Mouse (Mus musculus): ENCODE measurements at regions not wholly inside any gene's neighbourhood (a gene's known extent, or its start where the extent isn't known, plus 50 kb on each side); places are given as distances from the start of the nearest gene placed in this dataset.

- in situ Hi-C loops (cut with MboI, MseI) = loop anchor here (10.0 kb wide), 1 partner anchor 257 kb away; no protein-coding TSS in a partner anchor
Observed at GRCm38 (mm10) chr9:33001165-33001949, 365.3 kb downstream of the Ets1 start.

GRCm38 (mm10) chr9:33003880-33004279, 367.9 kb downstream of the Ets1 start:
- in situ Hi-C loops (cut with MboI, MseI) = loop anchor here (10.0 kb wide), 1 partner anchor 259 kb away; no protein-coding TSS in a partner anchor

GRCm38 (mm10) chr9:33004536-33004935, 368.5 kb downstream of the Ets1 start:
- in situ Hi-C loops (cut with MboI, MseI) = loop anchor here (10.0 kb wide), 1 partner anchor 260 kb away; no protein-coding TSS in a partner anchor

DNA sequence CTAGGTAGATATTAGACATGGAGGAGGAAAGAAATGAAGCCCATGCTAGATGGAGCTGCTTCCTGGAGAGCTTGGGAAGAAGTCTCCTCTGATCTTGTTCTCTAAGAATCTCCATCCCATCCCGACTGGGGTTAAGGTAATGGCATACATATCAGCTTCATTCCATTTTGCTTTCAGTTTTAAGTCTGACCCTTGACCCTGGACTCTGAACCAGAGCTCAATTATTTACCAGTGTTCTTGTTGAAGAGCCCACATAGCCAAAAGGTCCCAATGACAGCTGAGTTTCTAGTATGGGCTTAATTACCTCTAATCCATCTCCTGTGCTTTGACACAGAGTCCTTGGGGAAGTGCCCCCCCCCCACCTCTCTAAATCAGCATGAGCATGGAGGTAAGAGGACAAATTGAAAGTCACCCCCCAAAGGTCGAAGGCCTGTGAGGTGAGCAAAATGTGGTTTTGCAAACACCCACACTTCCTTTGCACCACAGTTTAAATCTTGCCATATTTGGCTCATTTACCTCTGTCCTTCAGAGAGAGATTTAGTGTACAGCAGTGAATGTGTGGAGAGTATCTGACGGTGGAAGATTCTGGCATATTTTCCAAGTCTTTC, 371.5 kb downstream of the Ets1 start:
- in situ Hi-C loops (cut with MboI, MseI) = loop anchor here (10.0 kb wide), 1 partner anchor 263 kb away; no protein-coding TSS in a partner anchor

DNA sequence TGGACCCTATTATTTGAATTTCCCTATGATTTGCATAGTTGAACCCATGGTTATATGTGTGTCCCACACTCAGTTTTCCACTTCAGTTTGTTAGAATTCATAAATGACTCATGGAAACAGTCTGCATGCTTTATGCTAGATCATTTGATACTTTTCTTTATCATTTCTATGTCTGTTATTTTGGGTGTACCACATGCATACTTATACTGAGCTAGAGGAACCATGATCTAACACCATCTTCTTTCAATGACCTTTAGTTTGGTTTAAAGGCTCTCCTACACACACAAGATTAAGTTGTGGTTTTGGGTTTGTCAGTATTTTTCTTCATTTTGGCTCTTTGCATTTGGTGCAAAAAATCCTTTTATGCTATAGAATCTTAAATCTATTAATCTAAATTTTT, 375.2 kb downstream of the Ets1 start:
- in situ Hi-C loops (cut with MboI, MseI) = no loop called here

- in situ Hi-C loops (cut with MboI, MseI) = no loop called here
Observed at GRCm38 (mm10) chr9:33035401-33035800, 399.4 kb downstream of the Ets1 start.

DNA sequence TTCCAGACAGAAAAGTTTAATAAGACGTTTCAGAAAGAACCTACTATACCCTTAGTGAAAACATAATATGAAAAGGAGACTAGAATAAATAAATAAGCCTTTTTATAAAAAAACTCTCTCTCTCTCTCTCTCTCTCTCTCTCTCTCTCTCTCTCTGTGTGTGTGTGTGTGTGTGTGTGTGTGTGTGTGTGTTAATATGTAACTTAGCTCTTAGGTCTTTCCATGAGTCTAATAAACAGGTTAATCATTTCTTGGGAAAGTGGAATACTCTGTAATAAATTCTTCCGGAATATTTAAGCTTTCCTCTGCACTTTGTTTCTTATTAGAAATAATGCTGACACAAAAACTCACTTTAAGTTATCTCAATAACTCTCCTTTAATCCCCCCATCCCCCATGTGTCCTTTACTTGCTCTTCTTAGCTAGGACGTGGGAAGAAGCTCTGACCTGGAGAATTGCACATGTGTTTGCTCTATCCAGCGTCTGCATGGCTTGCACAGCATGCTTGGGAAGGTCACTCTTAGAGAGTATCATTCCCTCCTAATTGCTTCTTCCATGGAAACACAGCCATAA, 403.3 kb downstream of the Ets1 start:
- in situ Hi-C loops (cut with MboI, MseI) = no loop called here

- in situ Hi-C loops (cut with MboI, MseI) = no loop called here
Observed at GRCm38 (mm10) chr9:33050789-33051188, 414.8 kb downstream of the Ets1 start.

GRCm38 (mm10) chr9:33060636-33061264, 424.7 kb downstream of the Ets1 start:
- in situ Hi-C loops (cut with MboI, MseI) = no loop called here

GRCm38 (mm10) chr9:33062476-33062875, 426.5 kb downstream of the Ets1 start:
- in situ Hi-C loops (cut with MboI, MseI) = no loop called here

- in situ Hi-C loops (cut with MboI, MseI) = no loop called here
Observed at GRCm38 (mm10) chr9:33065331-33065730, 429.3 kb downstream of the Ets1 start.

- in situ Hi-C loops (cut with MboI, MseI) = no loop called here
Observed at GRCm38 (mm10) chr9:33067521-33067920, 431.5 kb downstream of the Ets1 start.

DNA sequence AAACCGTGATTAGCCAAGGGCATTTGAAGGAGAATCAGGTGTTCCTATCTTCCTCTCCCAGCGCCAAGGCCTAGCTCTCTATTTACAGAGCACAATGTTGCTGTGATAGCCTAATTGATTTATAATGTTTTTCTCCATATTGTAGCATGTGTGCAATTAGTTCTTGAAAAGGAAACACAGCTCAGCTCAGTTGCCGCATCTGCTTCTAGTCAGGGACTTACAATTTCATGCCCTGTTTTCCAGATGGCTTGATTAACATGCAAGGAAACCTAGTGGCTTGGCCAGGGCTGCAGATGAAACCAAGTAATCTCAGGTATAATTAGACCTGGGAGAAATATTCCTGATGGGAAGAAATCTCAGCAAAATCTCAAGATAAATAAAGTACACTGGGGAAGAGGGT, 434.1 kb downstream of the Ets1 start:
- in situ Hi-C loops (cut with MboI, MseI) = no loop called here

- in situ Hi-C loops (cut with MboI, MseI) = no loop called here
Observed at GRCm38 (mm10) chr9:33080271-33080670, 444.2 kb downstream of the Ets1 start.

DNA sequence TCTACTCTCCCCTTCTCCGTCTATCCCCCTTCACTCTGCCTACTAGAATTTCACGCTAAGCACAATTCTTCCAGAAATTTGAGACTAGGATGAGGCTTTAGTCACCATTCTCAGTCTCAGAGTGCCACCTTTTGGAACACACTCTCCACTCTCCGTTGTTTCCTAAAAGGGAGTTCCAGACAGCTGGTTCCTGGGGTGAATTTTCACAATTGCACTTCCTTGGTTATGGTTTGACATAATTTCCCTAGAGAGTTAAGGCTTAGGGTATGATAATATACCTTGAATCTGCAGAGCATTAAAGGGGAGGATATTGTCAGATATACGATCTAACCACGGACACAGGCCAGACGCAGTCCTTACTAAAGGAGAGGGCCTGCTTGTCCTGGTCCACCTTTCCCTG, 444.8 kb downstream of the Ets1 start:
- in situ Hi-C loops (cut with MboI, MseI) = no loop called here

- in situ Hi-C loops (cut with MboI, MseI) = loop anchor here (5.0 kb wide), 4 partner anchors 148 to 683 kb away; no protein-coding TSS in a partner anchor
Observed at GRCm38 (mm10) chr9:33089977-33090376, 454.0 kb downstream of the Ets1 start.

GRCm38 (mm10) chr9:33091664-33092063, 455.6 kb downstream of the Ets1 start:
- in situ Hi-C loops (cut with MboI, MseI) = loop anchor here (5.0 kb wide), 3 partner anchors 149 to 684 kb away; no protein-coding TSS in a partner anchor

DNA sequence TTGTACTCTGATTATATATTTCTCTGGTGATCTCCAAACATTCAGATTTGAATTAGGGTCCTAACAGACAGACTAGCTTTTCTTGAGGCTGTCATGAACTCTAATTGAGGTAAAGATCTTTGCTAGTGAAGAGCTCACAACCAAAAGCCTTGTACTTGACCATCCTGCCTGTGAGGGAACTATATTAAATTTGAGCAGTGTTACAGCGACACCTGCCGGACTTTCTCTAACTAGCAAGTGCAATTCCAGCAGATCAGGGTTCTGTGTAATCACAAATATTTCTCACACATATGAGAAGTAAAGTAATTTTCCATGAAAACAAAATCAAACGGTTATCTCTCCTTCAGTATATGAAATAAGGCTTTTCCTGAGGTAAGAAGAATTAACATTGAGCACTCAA, 459.6 kb downstream of the Ets1 start:
- in situ Hi-C loops (cut with MboI, MseI) = no loop called here

DNA sequence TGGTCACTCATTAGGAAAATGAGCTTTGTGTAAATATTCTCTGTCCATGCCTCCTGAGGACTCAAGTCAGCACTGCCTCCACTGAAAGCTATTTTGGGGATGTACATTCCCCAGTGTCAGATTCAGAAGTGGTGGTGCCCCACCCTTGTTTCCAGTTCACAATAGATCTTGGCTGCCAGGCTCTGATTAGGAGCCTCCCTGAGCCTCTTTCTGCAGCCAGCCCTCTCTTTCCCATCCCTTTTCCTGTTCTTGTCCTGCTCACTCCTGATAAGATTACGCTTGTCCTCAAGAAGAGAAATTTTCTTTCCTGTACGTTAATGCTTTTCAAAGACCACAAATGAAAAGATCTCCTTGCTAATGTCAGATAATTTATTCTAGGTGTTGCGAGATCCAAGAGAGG, 465.2 kb downstream of the Ets1 start:
- in situ Hi-C loops (cut with MboI, MseI) = loop anchor here (10.0 kb wide), 1 partner anchor 144 kb away; no protein-coding TSS in a partner anchor

DNA sequence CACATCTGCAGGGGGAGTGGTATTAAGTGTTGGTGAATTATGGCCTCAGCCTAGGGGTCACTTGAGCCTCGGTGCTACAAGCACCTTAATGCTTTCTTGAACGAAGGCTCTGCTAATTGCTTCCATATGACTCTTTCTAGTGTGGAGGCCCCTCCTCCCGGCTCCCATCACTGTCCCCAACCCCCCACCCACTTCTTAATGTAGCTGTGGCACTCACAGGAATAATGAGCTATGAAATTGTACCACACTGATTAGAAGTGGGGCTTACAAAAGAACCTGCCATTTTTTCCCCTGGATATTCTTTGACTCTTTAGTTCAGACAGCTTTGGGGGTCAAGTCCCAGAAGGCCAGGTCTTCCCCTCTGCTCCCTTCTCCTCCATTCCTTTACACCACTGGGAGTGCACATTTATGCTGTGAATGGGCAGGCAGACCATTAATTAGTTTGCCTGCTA, 468.6 kb downstream of the Ets1 start:
- in situ Hi-C loops (cut with MboI, MseI) = loop anchor here (10.0 kb wide), 1 partner anchor 140 kb away; no protein-coding TSS in a partner anchor

DNA sequence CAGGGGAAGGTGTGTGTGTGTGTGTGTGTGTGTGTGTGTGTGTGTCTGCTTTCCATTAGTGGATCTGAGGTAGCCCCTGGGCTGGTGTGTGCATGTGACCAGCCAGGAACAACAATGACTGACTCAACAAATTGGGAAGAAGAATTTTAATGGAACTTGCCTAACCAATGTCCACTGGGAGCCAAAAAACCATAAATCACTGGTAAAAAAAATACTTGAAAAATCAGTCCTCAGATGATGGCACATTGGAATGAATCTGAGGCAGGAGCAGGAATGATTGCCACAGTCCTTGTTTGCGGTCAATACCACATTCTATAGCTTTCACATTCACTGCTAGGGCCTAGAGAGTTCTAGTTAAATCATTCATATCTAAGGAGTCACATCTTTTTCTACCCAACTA, 487.8 kb downstream of the Ets1 start:
- in situ Hi-C loops (cut with MboI, MseI) = no loop called here

DNA sequence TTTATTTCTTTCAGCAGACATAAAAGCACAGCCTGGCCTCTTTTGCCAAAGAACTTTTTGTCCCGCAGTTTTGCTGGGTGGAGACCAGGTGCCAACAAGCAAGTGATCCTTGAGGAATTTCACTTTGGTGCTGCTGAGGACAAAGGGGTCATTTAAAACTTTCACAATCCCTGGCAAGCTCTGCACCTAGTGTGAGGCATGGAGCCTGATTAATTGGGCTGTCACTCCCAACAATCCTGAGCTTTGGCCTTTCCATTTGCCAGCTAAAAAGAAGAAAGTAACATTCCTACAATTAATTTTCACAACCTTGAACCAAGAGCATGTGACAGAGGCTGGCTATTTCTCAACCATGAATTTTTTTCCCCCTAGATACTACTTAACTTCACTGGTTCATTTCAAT, 516.2 kb downstream of the Ets1 start:
- in situ Hi-C loops (cut with MboI, MseI) = no loop called here

All from T-helper 2 cell (primary cell).